Mouse (Mus musculus): Measurements from ENCODE around the gene Flrt1. TPM values are rescaled to one million over a fixed set of nuclear protein-coding genes. Genes with fewer than 3 reads are reported as not detected.

The Flrt1 gene
- total RNA-seq (2021), result 10 to 100 TPM; 21.8 to 22.6 TPM
- long read RNA-seq, experiment 1, partial matches to known transcripts, result 0 of 3 reads
- long read RNA-seq, experiment 1, other reads (novel, unspliced or antisense), result 3 of 3 reads
- long read RNA-seq, experiment 2, partial matches to known transcripts, result 0 of 5 reads
- long read RNA-seq, experiment 2, other reads (novel, unspliced or antisense), result 5 of 5 reads

DNA sequence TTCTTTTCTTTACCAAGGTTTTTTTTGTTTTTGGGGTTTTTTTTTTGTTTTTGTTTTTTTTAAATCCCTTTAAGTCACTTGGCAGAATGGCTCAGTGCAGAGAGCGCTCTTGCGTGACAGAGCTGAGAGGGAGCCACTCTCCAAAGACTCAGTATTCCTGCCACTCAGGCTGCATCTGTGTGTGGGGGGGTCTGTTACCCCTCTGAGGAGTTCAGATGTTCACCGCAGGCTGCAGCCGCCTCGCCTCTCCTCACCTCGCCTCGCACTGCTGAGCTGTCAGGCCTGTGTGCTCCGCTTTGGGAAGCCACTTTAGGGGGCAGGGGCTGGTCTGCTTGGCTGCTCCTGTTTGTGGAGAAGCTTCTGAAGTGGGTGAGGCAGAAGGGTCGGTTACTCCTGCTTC is at the start of gene Flrt1:
TSS of gene Flrt1 (minus strand) at position 186 of the 400 bp plus-strand sequence.
- DNase-seq (ENCODE audit: low spot score in 2 of 2), result no peak

DNA sequence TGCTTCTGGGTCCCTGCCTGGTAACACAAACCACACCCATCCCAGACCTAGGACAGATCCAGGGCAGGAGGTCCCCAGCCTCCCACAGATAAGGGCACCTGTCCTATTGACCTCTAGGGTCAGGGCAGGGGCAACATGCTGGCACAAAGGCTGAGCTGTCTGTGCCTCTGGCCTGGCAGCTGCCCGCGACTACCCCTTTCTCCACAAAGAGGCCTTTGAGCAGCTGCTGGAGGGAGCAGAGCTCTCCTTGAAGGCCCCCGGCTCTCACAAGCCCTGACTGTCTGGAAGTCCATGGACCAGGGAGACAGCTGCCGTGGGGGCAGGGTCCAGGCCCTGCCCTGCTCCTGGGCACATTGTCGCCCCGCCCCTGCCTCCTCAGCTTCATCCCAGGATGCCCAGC is 49.7 kb upstream of the Flrt1 start:
- DNase-seq (ENCODE audit: low spot score in 2 of 2), result peak in 1 of 2 experiments; percentile 60

DNA sequence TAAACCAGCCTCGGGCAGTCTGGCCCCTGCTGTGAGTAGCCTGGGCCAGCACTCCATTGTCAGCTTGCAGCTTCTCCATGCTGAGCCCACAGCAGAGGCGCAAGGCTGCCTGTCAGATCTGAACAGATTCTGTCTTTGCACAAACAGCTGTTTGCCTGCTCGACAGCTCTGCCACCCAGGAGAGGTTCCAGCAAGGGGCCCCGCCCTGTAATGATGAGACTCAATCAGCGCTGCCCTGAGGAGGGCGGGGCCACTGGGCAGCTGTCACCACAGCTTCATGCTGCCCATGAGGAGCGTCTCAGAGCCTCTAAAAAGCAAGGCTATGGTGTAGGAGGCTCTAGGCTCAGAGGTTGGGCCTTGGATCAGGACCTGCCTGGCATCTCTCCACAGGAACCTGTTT is 47.7 kb upstream of the Flrt1 start:
- DNase-seq (ENCODE audit: low spot score in 2 of 2), result no peak

DNA sequence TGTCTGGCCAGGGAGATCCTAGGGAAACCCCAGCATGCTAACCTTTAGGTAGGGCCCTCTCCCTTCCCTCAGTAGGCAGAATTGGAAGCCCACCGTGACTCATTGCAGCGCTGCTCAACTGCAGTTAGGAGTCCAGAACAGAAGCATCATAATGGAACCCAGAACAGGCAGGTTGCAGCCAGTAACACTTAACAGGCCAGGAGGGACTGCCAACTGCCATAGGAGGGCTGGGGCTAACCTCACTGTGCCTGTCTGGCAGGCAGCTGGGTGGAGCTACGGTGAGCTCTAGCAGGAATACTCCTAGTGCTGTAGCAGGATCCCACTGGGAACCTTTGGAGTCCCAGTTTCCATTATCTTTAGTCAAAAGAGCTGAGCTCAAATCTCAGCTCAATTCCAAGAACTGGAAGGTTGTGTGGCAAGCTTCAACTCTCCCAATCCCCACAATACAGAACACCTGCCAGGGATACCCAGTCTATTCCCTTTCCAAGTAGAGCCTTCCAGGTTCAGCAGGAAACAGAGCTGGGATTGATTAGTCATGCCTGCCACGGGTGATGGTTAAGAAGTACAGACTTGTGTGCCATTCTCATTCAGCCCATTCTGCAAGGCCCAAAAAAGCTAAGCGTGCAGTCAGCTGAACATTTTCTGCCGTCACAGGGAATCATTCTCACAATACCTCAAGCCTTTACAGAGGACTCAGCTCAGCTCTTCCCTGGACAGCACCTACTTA is 46.6 kb upstream of the Flrt1 start:
- no peak for DNase-seq (ENCODE audit: low spot score in 2 of 2)

DNA sequence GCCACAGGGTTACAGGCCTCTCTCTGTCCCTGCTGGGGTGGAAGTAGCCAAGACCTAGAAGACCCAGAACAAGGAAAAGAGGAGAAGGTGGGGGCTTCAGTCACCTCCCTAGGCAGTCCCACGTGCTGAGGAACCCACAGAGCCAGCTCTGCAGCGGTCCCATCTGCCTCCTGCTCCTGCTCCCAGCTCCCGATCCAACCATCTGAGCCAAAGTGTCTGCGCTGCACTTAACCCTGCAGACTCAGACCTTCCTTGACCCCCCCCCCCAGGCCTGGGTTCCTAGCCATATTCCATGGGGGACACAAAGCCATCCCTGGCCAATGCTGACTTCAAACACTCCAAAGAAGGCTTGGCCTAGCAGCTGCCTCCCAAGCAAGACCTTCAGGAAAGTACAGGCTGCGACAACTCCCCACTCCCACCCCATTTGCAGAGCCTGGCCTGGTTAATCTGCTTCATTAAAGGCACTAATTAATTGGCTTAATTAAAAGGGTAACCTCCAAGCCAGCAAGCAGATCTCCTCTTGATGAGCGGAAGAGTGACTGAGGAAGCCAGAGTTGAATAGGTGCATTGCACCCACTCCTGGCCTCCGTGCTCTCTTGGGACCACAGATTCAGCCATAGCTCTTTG is 45.9 kb upstream of the Flrt1 start:
- no peak for DNase-seq (ENCODE audit: low spot score in 2 of 2)

DNA sequence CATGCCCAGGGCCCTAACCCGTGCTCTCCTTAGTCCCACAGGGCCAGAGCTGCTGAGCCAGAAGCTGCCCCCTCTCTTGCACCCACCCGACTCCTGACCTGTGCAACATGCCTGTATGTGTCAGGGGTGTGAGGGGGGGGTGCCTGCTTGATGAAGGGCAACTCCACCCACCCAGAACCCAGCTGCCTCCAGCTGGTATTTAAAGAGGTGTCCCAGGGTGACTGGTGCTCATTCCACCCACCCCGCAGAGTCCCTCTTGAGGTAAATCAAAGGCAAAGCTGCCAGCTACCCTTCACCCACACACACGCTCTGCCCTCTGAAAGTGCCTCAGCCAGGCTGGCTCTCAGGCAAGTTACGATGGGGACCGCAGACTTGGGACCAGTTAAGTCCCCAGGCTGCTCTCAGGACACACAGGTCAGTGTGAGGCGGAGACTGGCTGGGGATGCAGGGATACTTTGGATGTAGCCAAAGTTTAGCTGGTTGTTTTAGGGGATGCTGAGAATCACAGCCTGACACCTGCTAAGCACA is 43.7 kb upstream of the Flrt1 start:
- DNase-seq (ENCODE audit: low spot score in 2 of 2), result no peak

DNA sequence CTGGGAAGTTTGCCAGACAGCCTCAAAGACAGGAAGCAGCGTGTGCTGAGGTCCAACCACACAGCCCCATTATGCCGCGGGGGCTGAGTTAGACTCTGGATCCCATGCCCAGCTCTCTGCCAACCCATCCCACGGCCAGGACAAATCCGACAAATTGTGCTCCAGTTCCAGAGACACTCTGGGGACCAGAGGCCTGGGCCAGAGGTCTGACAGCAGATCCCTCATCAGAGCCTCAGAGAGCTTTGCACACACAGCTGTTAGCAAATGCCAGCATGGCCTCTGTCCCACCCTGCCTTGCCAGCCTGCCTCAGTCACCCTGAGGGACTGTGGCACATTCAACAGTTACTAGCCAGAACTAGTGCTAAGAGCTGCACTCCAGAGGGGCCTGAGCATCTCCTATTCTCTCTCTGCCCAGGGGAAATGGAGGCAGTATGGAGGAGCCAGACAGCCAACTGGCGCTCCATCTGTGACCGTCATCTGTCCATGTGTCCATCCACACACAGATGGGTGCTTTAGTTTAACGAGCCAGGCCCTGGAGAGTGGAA is 43.1 kb upstream of the Flrt1 start:
- peak; percentile 73 to 82 for DNase-seq (ENCODE audit: low spot score in 2 of 2)

DNA sequence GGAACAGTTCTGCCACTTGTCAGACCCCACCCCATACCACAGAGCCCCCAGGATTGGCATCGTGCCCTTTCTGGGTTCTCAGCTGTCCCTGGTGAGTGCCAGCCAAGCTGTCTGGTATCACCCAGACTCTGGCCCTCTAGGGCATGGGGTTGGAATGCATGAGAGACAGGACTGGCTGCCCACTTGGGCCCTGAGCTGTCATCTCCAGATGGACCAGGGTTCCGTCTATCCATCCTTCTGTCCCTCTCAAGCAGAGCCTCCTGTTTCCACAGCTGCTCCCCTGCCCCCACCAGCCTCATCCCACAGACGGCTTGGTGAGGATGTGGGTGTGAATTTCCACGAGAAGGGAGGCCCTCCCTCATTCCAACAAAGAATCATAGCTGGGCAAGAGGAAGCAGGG is 42.6 kb upstream of the Flrt1 start:
- DNase-seq (ENCODE audit: low spot score in 2 of 2), result peak; percentile 74 to 85

DNA sequence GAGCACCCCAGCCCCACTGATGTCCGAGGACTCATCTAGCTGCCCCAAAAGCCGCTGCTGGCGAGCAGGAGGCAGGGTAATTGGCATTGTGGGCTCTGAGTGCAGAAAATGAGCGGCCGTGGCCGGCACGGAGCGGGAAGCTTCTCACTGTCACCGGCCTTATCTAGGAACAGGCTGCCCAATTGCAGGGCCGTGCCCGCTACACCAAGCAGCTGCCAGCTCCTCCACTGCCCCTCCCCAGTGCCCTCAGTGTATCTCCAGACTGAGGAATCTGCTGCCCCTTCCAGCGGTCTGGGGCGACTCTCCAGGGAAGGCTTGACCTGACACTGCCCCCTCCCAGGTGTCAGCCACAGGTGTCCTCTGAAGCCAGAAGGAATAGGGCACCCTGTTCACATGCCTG is 40.8 kb upstream of the Flrt1 start:
- no peak for DNase-seq (ENCODE audit: low spot score in 2 of 2)

DNA sequence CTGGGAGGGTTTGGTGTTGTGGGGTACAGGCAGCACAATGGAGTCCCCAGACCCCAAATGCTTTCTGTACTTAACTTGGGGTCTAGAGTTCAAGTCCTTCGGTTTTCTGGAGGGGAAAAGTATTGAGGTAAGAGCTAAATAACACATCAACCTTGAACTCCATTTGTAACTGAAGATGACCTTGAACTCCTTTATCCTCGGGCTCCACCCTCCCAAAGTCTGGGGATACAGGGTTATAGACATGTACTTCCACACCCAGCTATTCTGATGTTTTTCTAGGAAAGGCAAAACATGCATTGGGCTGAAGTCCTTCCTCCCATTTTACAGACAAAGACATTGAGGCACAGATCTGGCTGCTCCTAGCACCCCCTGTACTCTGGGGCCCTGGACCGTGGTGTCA is 38.9 kb upstream of the Flrt1 start:
- DNase-seq (ENCODE audit: low spot score in 2 of 2), result no peak

DNA sequence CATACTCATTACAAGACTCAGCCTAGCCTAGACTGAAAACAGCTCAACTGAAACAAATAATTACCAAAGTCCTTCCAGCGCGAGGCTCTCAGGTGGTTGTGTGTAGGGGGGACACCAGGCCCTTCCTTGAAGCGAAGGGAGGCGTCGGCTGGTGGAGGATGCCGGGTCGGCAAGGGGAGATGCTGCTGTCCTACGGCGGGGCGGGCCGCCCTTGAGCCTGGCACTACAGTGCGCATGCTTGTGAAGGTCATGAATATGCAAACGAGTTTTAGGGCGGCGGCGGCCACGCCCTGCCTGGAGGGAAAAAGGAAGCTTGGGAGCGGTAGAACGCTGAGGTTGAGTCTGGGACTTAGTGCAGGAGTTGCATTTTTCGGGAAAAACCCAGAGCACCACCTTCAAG is 38.3 kb upstream of the Flrt1 start:
- no peak for DNase-seq (ENCODE audit: low spot score in 2 of 2)

DNA sequence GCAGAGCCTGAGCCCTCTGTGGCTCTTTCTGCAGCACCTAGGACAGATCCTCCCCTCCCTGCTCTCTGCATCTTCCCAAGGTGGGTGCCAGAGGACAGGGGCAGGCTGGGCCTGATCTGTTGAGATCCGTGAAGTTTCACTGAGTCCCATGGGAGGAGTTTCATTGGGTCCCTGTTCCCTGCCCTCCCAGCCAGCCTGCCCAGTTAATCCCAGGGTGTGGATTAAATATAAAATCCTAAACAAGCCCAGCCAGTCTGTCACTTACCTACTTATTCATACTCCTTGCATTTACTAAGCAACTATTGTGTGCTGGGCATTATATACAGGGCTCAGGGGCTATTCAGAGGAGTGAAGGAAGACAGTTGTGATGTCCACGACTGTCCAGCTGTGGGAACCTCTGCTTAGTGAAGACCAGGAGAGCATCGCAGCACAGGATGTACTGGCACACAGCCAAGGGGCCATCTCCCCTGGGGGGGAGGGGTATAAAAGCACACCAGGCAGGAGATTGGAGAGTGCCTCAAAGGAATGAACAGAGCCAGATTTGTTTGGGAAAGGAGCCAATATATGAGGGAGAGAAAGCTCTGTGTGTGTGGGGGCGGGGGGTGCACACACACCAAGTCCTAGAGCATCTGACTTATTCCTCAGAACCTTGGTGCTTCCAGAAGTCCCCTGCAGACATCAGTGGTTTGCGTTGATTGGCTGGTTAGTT is 36.8 kb upstream of the Flrt1 start:
- DNase-seq (ENCODE audit: low spot score in 2 of 2), result no peak

DNA sequence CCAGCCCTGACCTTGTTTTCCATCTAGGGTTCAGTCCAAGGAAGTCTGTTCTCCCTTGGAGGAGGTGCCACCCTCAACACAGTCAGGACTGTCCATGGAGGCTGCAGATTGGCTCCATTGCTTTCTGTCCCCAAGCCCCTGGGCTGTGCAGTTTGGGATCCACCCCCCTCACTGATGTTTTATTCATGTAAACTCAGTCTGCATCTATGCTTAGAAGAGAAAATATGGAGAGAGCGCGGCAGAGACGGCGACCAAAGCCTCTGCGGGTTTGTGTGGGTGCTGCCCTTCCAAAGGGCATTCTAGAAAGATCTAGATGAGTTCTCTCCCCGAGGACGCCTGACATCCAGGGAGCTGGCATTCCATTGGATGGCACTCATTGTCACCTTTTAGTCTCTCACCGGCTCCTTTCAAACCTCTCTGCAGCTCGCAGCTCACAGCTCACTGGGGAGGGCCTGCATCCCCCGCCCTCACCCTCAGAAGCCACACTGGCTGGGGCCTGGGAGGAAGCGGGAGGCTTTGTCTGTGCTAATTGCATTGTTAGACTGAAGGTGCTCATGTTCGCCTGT is 35.4 kb upstream of the Flrt1 start:
- no peak for DNase-seq (ENCODE audit: low spot score in 2 of 2)

DNA sequence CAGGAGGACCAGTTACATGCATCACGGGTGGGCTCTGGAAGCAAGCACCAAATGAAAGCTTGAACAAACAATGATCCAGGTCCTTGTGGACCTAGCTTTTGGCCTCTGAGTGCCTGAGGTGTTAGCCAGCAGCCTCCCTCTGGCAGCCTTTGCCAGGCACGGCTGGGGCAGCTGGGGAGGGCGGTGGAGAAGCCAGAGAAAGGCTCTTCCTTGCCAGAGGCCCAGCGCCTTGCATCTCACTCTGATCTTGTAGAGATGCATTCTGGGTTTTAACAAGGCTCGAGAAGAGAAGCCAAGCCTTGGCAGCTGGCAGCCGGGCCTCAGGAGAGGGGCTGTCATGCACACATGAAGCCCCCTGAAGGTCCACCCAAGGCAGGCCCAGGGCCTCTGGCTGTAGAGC is 34.8 kb upstream of the Flrt1 start:
- no peak for DNase-seq (ENCODE audit: low spot score in 2 of 2)

DNA sequence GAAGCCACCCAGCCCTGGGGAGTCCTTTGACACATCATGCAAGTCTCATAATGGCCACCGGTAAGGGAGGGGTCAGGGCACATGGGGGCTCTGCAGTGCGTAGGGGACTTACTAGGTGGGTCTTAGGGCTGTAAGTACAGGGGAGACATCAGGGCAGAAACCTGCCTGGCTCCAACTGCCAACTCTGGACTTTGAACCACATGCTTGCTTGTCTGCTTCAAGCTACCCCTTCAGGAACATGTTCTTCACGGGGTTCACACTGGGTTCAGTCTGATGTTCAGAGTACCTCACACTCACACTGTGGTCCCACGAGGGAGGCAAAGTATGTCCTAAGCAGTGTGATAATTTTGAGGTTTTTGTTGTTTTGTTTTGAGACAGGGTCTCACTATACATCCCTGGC is 33.8 kb upstream of the Flrt1 start:
- DNase-seq (ENCODE audit: low spot score in 2 of 2), result no peak

DNA sequence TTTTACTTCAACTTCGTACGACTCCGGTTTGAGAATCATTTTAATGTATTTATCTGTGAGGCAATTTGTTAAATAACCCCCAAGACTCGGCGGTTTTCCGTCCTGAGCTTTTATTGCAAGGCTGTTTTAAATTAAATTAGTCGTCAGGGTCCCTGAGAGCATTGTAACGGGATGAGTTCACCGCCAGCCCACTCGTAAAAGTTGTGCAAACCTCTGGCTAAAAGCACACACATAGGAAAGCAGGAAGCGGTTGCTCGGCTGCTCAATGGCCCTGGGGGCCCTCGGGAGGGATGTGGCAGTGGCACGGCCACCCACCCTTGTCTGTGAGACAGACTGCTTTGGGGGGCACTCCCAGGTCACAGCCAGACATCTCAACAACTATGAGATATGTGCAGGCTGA is 32.8 kb upstream of the Flrt1 start:
- no peak for DNase-seq (ENCODE audit: low spot score in 2 of 2)

DNA sequence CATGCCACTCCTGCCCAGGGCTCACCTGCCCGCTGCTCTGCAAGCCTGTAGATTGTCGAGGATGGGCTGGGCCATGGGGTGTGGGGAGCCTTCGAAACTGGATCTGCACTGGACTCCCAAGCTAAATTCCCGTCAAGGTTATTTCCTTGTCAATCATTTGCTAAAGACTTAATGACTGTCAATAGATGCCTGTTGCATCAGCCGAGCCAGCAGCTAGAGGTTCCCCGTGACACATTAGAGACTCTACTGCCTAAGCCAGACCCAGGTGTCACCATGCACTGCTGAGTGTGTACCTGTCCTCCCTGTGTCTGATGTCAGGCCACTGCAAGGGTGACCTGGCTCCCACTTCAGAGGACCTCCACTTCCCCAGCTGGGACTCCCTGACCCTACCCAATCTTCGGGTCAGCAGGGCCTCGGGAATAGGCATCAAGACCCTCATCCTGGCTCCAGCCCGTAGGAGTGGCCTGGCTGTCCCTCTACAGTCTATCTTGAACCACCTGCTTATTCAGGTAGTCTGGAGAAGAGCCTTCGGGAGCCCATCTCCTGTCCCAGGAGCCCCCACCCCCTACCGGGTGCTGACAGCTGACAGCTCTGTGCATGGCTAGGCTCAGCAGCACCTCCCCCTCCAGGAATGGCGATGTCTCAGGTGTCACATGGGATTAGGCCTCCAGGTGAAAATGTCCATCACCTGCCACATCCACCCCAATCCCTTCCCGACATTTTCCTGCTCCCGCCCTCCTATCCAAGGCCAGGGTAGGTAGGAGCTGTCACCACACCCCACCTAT is 31.4 kb upstream of the Flrt1 start:
- no peak for DNase-seq (ENCODE audit: low spot score in 2 of 2)

DNA sequence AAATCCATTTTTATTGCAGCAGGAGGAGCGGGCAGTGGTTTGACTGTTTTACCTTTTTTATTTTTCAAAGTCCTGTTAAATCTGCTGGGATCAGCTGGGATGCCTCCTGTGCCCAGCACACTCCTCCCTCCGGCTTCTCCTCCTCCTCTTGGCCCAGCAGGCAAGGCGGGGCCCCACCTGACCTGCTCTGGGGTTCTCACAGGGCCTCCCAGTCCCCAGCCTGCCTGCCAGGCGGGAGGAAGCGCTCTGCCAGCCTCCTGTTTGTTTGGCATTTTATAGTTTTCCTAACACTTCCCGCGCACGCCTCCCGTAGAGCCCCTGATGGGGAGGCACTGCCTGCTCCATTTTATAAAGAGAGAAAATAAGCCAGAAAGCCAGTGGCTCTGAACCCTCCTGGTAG is 30.5 kb upstream of the Flrt1 start:
- DNase-seq (ENCODE audit: low spot score in 2 of 2), result peak in 1 of 2 experiments; percentile 77

DNA sequence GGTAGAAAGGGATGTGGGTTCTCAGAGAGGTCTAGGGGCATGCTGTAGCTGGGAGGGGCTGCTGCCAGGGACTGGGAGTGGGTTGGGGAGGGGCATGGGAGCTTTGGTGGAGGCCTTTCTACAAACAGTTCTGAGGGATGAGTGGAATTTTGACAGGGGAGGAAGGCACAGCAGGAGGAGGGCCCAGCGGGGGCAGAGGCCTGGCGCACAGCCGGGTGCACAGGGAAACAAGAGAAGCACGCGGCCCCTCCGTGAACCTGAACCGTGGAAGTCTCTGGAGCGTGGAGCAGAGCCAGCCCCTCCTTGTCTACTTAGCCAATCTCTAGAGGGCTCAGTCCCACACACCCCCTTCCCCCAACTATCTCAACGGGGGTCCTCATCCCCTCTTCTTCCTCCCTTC is 30.0 kb upstream of the Flrt1 start:
- DNase-seq (ENCODE audit: low spot score in 2 of 2), result no peak

DNA sequence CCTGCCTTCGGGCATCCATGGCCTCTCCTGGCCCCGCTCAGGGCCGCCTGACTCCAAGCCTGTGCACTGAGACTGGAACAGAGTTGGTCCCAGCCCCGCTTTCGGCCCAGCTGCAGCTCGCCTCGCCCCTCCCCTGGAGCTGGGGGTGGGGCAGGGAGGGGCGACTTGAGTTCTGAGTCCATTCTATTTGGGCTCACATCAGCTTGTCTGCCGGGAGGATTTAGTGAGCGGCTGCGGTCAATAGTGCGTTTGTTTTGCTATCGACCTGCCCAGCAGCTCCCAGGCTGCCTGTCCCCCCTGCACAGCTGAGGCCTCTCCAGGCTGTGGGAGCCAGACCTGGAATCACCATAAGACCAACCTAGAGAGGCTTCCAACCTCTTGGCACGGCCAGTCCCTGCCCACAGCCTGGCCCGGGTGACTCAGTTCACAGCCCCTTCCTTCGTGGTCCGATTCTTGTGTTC is 29.1 kb upstream of the Flrt1 start:
- no peak for DNase-seq (ENCODE audit: low spot score in 2 of 2)

Measured in layer of hippocampus, postnatal 14 days (tissue).